Mouse (Mus musculus): Measurements from ENCODE around the gene Lipf.

- TF ChIP-seq CTCF (IDR thresholded peaks at IDR 0.05; ENCODE audit: borderline replicate concordance, insufficient read depth, low read length), result no peak
- TF ChIP-seq POLR2A (IDR thresholded peaks at IDR 0.05; ENCODE audit: low read depth, low read length), result no peak
Measured at GRCm38 (mm10) chr19:34022759-34023158, 61.8 kb downstream of the Lipf start.
